Mouse (Mus musculus): ENCODE results near the gene 3110009E18Rik.

Gene 3110009E18Rik

GRCm38 (mm10) chr1:120192321-120192720, 71.3 kb downstream of the 3110009E18Rik start:
- in situ Hi-C loops (cut with MboI) = no loop called here

- in situ Hi-C loops (cut with MboI) = no loop called here
Observed at GRCm38 (mm10) chr1:120193586-120193985, 72.6 kb downstream of the 3110009E18Rik start.

- in situ Hi-C loops (cut with MboI) = no loop called here
Observed at GRCm38 (mm10) chr1:120195947-120196346, 75.0 kb downstream of the 3110009E18Rik start.

GRCm38 (mm10) chr1:120196724-120197123, 75.7 kb downstream of the 3110009E18Rik start:
- in situ Hi-C loops (cut with MboI) = no loop called here

- in situ Hi-C loops (cut with MboI) = no loop called here
Observed at GRCm38 (mm10) chr1:120197189-120197588, 76.2 kb downstream of the 3110009E18Rik start.

GRCm38 (mm10) chr1:120198151-120198550, 77.2 kb downstream of the 3110009E18Rik start:
- in situ Hi-C loops (cut with MboI) = no loop called here

- in situ Hi-C loops (cut with MboI) = no loop called here
Observed at GRCm38 (mm10) chr1:120198942-120199341, 78.0 kb downstream of the 3110009E18Rik start.

GRCm38 (mm10) chr1:120202542-120202941, 81.6 kb downstream of the 3110009E18Rik start:
- in situ Hi-C loops (cut with MboI) = no loop called here

GRCm38 (mm10) chr1:120203836-120204235, 82.8 kb downstream of the 3110009E18Rik start:
- in situ Hi-C loops (cut with MboI) = no loop called here

GRCm38 (mm10) chr1:120204834-120205233, 83.8 kb downstream of the 3110009E18Rik start:
- in situ Hi-C loops (cut with MboI) = no loop called here

GRCm38 (mm10) chr1:120207568-120207967, 86.6 kb downstream of the 3110009E18Rik start:
- in situ Hi-C loops (cut with MboI) = no loop called here

- in situ Hi-C loops (cut with MboI) = no loop called here
Observed at GRCm38 (mm10) chr1:120208502-120209230, 87.7 kb downstream of the 3110009E18Rik start.

- in situ Hi-C loops (cut with MboI) = no loop called here
Observed at GRCm38 (mm10) chr1:120220841-120221240, 99.9 kb downstream of the 3110009E18Rik start.

- in situ Hi-C loops (cut with MboI) = no loop called here
Observed at GRCm38 (mm10) chr1:120221285-120221684, 100.3 kb downstream of the 3110009E18Rik start.

GRCm38 (mm10) chr1:120223613-120224012, 102.6 kb downstream of the 3110009E18Rik start:
- in situ Hi-C loops (cut with MboI) = no loop called here

GRCm38 (mm10) chr1:120229723-120230471, 108.9 kb downstream of the 3110009E18Rik start:
- in situ Hi-C loops (cut with MboI) = no loop called here

GRCm38 (mm10) chr1:120231334-120231733, 110.3 kb downstream of the 3110009E18Rik start:
- in situ Hi-C loops (cut with MboI) = no loop called here

- in situ Hi-C loops (cut with MboI) = no loop called here
Observed at GRCm38 (mm10) chr1:120232170-120232569, 111.2 kb downstream of the 3110009E18Rik start.

- in situ Hi-C loops (cut with MboI) = no loop called here
Observed at GRCm38 (mm10) chr1:120235631-120236215, 114.7 kb downstream of the 3110009E18Rik start.

GRCm38 (mm10) chr1:120236424-120236823, 115.4 kb downstream of the 3110009E18Rik start:
- in situ Hi-C loops (cut with MboI) = no loop called here

- in situ Hi-C loops (cut with MboI) = no loop called here
Observed at GRCm38 (mm10) chr1:120237068-120237467, 116.1 kb downstream of the 3110009E18Rik start.
